Mouse (Mus musculus) testis, adult 2 months (tissue): ENCODE results near the gene Tmem160. TPM values are rescaled to one million over a fixed set of nuclear protein-coding genes. Genes with fewer than 3 reads are reported as not detected.

Source experiments
- H3K27ac ChIP-seq: fragments of 200-500 bp; 2 replicates; pipeline ENCODE4 v1.5.1; 2012; ENCODE audit warnings: low read depth, low read length; ENCODE audit not compliant: control insufficient read depth, insufficient read depth
- H3K27me3 ChIP-seq: fragments of 200-500 bp; 2 replicates; pipeline ENCODE4 v1.6.1; 2012; ENCODE audit warnings: mild to moderate bottlenecking, low read length, moderate library complexity; ENCODE audit not compliant: control insufficient read depth, insufficient read depth
- H3K36me3 ChIP-seq: fragments of 200-500 bp; 2 replicates; pipeline ENCODE4 v1.6.1; 2012; ENCODE audit warnings: mild to moderate bottlenecking, low read length; ENCODE audit not compliant: control insufficient read depth, insufficient read depth
- H3K4me1 ChIP-seq: fragments of 200-500 bp; 2 replicates; pipeline ENCODE4 v1.6.1; 2012; ENCODE audit warnings: low read length; ENCODE audit not compliant: control insufficient read depth, insufficient read depth
- H3K4me3 ChIP-seq: fragments of 200-500 bp; 2 replicates; pipeline ENCODE4 v1.5.1; 2012; ENCODE audit warnings: low read depth, mild to moderate bottlenecking, low read length, moderate library complexity, mixed read lengths; ENCODE audit not compliant: control insufficient read depth
- CTCF ChIP-seq: fragments of 200-500 bp; IDR thresholded peaks from 2 replicates; pipeline ENCODE4 v1.5.1; 2012; ENCODE audit warnings: low read depth, mild to moderate bottlenecking, inconsistent platforms, low read length, moderate library complexity; ENCODE audit not compliant: control insufficient read depth, insufficient read depth, insufficient replicate concordance
- POLR2A ChIP-seq: fragments of 200-500 bp; IDR thresholded peaks from 2 replicates; pipeline ENCODE4 v1.6.1; 2012; ENCODE audit warnings: low read depth, mild to moderate bottlenecking, inconsistent platforms, low read length, moderate library complexity; ENCODE audit not compliant: control insufficient read depth
- polyA plus RNA-seq: library from polyadenylated mRNA; depleted of rRNA; stranded (reverse); fragments of >200 nt; gene quantifications from 2 replicates; pipeline ENCODE4 v1.2.3, GENCODE M21; 2012

Tmem160 gene
- polyA plus RNA-seq, 1 experiment = 3.5 TPM

DNA sequence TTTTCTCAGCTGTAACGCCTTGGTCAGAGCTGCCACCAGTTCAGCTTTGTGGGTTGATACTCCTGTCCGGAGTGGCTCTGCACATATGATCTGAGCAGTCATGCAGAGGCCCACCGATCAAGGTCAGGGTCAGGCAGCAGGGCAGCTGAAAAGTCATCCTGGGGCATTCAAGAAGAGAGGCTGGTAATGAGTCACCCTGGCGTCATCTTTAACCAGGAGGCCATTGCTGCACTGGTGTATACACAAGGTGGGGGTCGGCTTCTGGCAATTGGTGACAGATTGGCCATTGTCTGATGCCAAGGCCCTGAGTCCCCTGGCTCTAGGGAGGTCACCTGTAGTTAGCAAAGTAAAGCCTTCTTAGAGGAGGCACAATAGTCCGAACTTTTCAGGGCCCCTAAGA, 923 bp upstream of the Tmem160 start:
- H3K36me3 ChIP-seq = no peaks in the 10 kb centered on the region
- no peak overlapping the region for H3K4me3 ChIP-seq
- no peak overlapping the region for H3K27ac ChIP-seq
- peaks cover 31% of the 10 kb centered on the region for H3K4me1 ChIP-seq
- no peaks in the 10 kb centered on the region for H3K27me3 ChIP-seq
- TF ChIP-seq CTCF (no peak), POLR2A (no peak)

- no peak overlapping the region for H3K27ac ChIP-seq
- H3K36me3 ChIP-seq = no peaks in the 10 kb centered on the region
- TF ChIP-seq CTCF = no peak
- H3K4me1 ChIP-seq = peaks cover 33% of the 10 kb centered on the region
- peak overlapping the region; percentile 69 for H3K4me3 ChIP-seq
- no peaks in the 10 kb centered on the region for H3K27me3 ChIP-seq
Measured at GRCm38 (mm10) chr7:16453118-16453711, 636 bp downstream of the Tmem160 start.

- Histone ChIP-seq H3K27ac (no peak overlapping the region), H3K4me3 (no peak overlapping the region), H3K36me3 (no peaks in the 10 kb centered on the region), H3K27me3 (no peaks in the 10 kb centered on the region), H3K4me1 (peaks cover 37% of the 10 kb centered on the region)
- TF ChIP-seq CTCF (no peak), POLR2A (no peak)
Measured at GRCm38 (mm10) chr7:16455016-16455415, 2.4 kb downstream of the Tmem160 start.

GRCm38 (mm10) chr7:16456289-16456688, 3.7 kb downstream of the Tmem160 start:
- Histone ChIP-seq H3K4me3 (no peak overlapping the region), H3K36me3 (no peaks in the 10 kb centered on the region), H3K27ac (no peak overlapping the region), H3K27me3 (no peaks in the 10 kb centered on the region), H3K4me1 (peaks cover 45% of the 10 kb centered on the region)
- no peak for TF ChIP-seq CTCF
- no peak for TF ChIP-seq POLR2A

GRCm38 (mm10) chr7:16460566-16460965, 8.0 kb downstream of the Tmem160 start:
- Histone ChIP-seq H3K27me3 (no peaks in the 10 kb centered on the region), H3K36me3 (no peaks in the 10 kb centered on the region), H3K27ac (no peak overlapping the region), H3K4me3 (peak overlapping the region; percentile 28), H3K4me1 (peaks cover 29% of the 10 kb centered on the region)
- TF ChIP-seq CTCF (no peak), POLR2A (no peak)

DNA sequence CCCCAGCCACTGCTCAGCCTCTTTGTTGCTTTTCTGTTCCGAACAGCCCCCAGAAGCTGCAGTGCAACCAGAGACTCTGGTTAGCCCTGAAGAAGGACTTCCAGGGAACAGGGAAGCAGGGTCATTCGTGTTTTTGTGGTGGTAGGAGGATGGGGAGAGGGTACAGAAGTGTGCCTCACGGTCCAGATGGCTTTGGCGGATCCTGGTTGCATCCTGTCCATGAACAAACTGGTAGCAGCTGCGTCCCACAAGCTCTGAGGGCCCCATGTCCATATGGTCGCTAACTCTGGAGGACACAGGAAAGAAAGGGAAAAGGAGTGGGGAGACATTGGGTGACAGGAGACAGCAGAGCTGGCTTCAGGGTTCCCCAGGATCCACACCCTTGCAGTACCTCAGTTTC, 8.6 kb downstream of the Tmem160 start:
- Histone ChIP-seq H3K4me1 (peaks cover 23% of the 10 kb centered on the region), H3K27ac (no peak overlapping the region), H3K4me3 (peak overlapping the region; percentile 40), H3K36me3 (no peaks in the 10 kb centered on the region), H3K27me3 (no peaks in the 10 kb centered on the region)
- TF ChIP-seq CTCF = no peak
- no peak for TF ChIP-seq POLR2A

DNA sequence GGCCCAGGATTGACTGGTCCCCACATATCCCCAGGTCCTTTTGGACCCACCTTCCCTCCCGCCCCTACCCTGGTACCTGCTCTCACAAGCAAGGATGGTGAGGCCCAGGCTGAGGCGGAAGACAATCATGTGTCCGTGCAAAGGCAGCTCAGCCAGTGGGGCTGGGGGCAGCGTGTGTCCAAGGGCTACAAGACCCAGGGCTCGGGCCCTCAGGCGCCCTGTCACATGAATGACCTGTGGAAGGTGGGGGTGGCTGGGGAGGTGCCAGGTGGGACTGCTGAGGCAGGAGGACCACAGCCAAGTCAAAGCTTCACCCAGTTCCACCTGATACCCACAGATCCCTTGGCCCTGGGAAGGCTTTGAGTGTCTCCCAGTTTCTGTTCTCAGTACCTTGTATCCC, 9.1 kb downstream of the Tmem160 start:
- no peaks in the 10 kb centered on the region for H3K27me3 ChIP-seq
- TF ChIP-seq POLR2A = no peak
- no peak for TF ChIP-seq CTCF
- H3K4me1 ChIP-seq = peaks cover 20% of the 10 kb centered on the region
- no peaks in the 10 kb centered on the region for H3K36me3 ChIP-seq
- no peak overlapping the region for H3K4me3 ChIP-seq
- no peak overlapping the region for H3K27ac ChIP-seq

DNA sequence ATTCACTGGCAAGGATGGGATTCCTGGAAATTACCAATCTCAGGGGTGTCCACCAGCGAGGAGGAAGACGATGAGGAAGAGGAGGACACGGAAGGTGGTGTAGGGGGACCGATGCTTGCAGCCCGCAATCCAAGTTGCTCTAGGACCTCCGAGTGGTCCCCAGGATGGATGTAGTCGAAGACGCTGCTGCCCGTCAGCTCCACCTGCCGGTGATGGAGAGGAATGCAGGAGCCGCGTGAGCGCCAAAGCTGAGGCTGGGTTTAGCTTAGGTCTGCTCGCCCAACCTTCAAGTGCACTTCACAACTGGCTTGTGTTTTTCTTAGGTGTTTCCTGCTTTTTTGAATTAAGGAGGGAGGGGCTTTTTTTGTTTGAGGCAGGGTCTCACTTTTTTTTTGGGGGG, 10.6 kb downstream of the Tmem160 start:
- Histone ChIP-seq H3K36me3 (no peaks in the 10 kb centered on the region), H3K27ac (no peak overlapping the region), H3K4me1 (peaks cover 22% of the 10 kb centered on the region), H3K4me3 (no peak overlapping the region), H3K27me3 (no peaks in the 10 kb centered on the region)
- TF ChIP-seq CTCF (peak; percentile 99), POLR2A (no peak)
